Mouse (Mus musculus) sigmoid colon, adult 10 weeks (tissue): ENCODE results near the gene Klri2. TPM values are rescaled to one million over a fixed set of nuclear protein-coding genes. Genes with fewer than 3 reads are reported as not detected.

ENCODE experiments used
- polyA plus RNA-seq: library from polyadenylated mRNA; stranded (reverse); fragments of 350-450 nt; fragmentation: Illumina TruSeq; extraction: RNeasy Lipid Tissue Mini Kit (QIAGEN cat#74804); gene quantifications from one replicate; pipeline ENCODE4 v1.2.3, GENCODE M21; 2014; ENCODE audit warnings: low read depth, low replicate concordance

Gene Klri2
- polyA plus RNA-seq, result 0.85 TPM

DNA sequence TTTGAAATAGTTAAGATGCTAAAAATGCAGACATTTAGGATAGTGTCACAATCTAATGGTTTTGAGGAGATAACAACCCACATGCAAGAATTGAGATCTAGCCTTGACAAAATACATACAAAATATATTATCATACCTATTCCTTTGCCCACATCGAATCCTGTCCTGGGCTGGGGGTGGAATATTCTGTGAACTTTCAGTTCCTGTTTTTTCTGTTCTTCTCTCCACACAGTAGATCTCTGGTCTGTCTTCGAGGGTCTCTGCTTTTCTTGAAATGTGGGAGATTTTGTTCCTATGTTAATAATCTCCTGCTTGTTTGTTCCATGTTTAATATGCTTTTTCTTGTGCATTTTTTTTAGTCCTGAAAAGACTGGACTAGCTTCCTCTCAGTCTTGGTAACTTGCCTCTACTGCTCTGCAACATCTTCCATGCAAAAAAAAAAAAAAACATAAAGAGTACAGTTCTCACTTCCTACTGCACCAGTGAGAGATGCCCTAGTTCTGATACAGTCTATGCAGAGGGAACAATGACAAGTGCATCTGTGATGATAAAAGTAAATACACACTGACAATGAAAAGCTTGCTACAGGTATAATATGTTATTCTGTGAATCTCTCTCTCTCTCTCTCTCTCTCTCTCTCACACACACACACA is at the start of gene Klri2:
TSS of gene Klri2 (minus strand) at position 416 of the 653 bp plus-strand sequence.

GRCm38 (mm10) chr6:129784170-129784569 is 43.9 kb upstream of the Klri2 start, which contains the start of gene Gm156:
Gene Gm156, minus strand, starts transcription at chr6:129784270.

DNA sequence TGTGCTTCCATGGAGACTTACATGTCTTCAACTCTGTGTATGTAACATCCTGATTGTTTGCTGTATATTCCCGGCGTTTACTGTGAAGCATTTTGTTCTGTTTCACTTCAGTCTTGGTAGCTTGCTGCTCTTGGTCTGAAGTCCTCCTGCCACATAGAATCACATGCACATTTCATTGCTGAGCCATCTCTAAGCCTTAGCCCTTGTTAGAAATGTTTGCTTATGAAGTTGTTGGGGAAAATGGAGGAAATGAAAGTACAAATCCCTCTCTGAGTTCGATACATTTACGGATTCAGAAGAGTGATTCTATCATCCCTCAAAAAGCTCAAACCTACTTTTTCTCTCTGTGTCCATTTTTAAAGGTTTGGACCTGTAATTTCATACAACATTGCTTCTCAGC is 23.3 kb downstream of the Klri2 start, which contains the start of gene Klri1:
TSS of gene Klri1 (minus strand) at position 101 of the 400 bp plus-strand sequence.

Other genes with a start within 250 kb of the Klri2 start
- 0.22 TPM for gene Olr1, start 233.3 kb downstream of the Klri2 start, polyA plus RNA-seq
- not detected for gene Tmem52b, start 227.9 kb downstream of the Klri2 start, polyA plus RNA-seq
- 15.6 TPM for gene Gabarapl1, start 207.3 kb downstream of the Klri2 start, polyA plus RNA-seq
- 1.7 TPM for gene Klre1, start 162.6 kb downstream of the Klri2 start, polyA plus RNA-seq
- 14.2 TPM for gene Klrd1, start 148.7 kb downstream of the Klri2 start, polyA plus RNA-seq
- gene Klrk1, start 116.6 kb downstream of the Klri2 start, polyA plus RNA-seq, result 4.1 TPM
- gene Klrc3, start 97.1 kb downstream of the Klri2 start, polyA plus RNA-seq, result not detected
- gene Klrc2, start 79.8 kb downstream of the Klri2 start, polyA plus RNA-seq, result 1.3 TPM
- gene Klrc1, start 61.5 kb downstream of the Klri2 start, polyA plus RNA-seq, result 1.9 TPM
- 2.4 TPM for gene Klri1, start 23.4 kb downstream of the Klri2 start, polyA plus RNA-seq
- gene Gm156, start 43.8 kb upstream of the Klri2 start, polyA plus RNA-seq, result not detected
- gene Gm17631, start 122.2 kb upstream of the Klri2 start, polyA plus RNA-seq, result not detected
- gene Klra17, start 136.2 kb upstream of the Klri2 start, polyA plus RNA-seq, result 1.1 TPM
- not detected for gene Klra5, start 177.2 kb upstream of the Klri2 start, polyA plus RNA-seq